Mouse (Mus musculus) thymus, adult 2 months (tissue): ENCODE measurements around the gene Vipr2.

Experiments used
- CTCF ChIP-seq: fragments of 200-500 bp; IDR thresholded peaks from 2 replicates; pipeline ENCODE4 v1.5.1; 2012; ENCODE audit warnings: mild to moderate bottlenecking, control low read depth, low read length, moderate library complexity, borderline replicate concordance; ENCODE audit not compliant: control insufficient read depth, poor library complexity, insufficient read depth; ENCODE audit errors: extremely low read depth
- POLR2A ChIP-seq: fragments of 200-500 bp; IDR thresholded peaks from 2 replicates; pipeline ENCODE4 v1.6.1; 2012; ENCODE audit warnings: mild to moderate bottlenecking, low read length, control low read depth, moderate library complexity; ENCODE audit not compliant: control insufficient read depth, poor library complexity, insufficient read depth; ENCODE audit errors: extremely low read depth

DNA sequence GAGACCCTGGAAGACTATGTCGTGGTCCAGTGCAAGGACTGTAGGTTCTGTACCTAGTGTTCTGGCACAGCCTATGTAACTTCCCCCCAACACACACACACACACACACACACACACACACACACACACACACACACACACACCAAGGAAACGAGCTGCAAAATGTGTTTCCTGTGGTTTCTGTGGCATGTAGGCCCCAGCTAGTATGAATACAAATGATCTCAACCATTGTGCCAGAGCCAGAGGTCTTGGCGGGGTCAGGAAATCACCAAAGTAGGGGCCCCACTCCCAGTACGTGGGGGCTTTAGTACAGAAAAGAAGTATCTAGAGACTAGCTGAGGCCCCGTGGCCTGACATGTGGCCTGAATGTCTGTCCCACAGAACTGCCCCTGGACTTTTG, 67.7 kb downstream of the Vipr2 start:
- TF ChIP-seq CTCF = no peak
- TF ChIP-seq POLR2A = no peak
